Mouse (Mus musculus) heart, embryonic 11.5 days (tissue): Measurements from ENCODE around the gene Zfp866. TPM values are rescaled to one million over a fixed set of nuclear protein-coding genes. Genes with fewer than 3 reads are reported as not detected.
A peak's percentile ranks its signal among the peaks of the same experiment; 100 is the strongest.

Experiments
- ATAC-seq: fragments of 200-750 bp; cut with Nextera tagmentation; replicated peaks from 2 replicates; pipeline ENCODE4 v1.8.0; 2017; ENCODE audit warnings: moderate library complexity; ENCODE audit not compliant: insufficient number of reproducible peaks, low FRiP score, low TSS enrichment
- H3K27ac ChIP-seq: fragments of 300-500 bp; sonication (generic); 2 replicates; pipeline ENCODE4 v1.5.1; 2014; ENCODE audit warnings: mild to moderate bottlenecking, low read depth, low read length
- H3K27me3 ChIP-seq: fragments of 300-500 bp; sonication (generic); 2 replicates; pipeline ENCODE4 v1.6.1; 2014; ENCODE audit warnings: mild to moderate bottlenecking, low read length, mixed read lengths; ENCODE audit not compliant: control insufficient read depth, insufficient read depth
- H3K36me3 ChIP-seq: fragments of 300-500 bp; sonication (generic); 2 replicates; pipeline ENCODE4 v1.6.1; 2014; ENCODE audit warnings: mild to moderate bottlenecking, low read length, moderate library complexity, mixed read lengths; ENCODE audit not compliant: control insufficient read depth, insufficient read depth
- H3K4me1 ChIP-seq: fragments of 300-500 bp; sonication (generic); 2 replicates; pipeline ENCODE4 v1.6.1; 2014; ENCODE audit warnings: low read length; ENCODE audit not compliant: control insufficient read depth, insufficient read depth
- H3K4me2 ChIP-seq: fragments of 300-500 bp; sonication (generic); 2 replicates; pipeline ENCODE4 v1.6.1; 2014; ENCODE audit warnings: mild to moderate bottlenecking, moderate library complexity
- H3K4me3 ChIP-seq: fragments of 300-500 bp; sonication (generic); 2 replicates; pipeline ENCODE4 v1.5.1; 2014; ENCODE audit warnings: low read depth, low read length
- H3K9ac ChIP-seq: fragments of 300-500 bp; sonication (generic); 2 replicates; pipeline ENCODE4 v1.6.1; 2014; ENCODE audit warnings: mild to moderate bottlenecking, low read depth, low read length, moderate library complexity
- H3K9me3 ChIP-seq: fragments of 300-500 bp; sonication (generic); replicated peaks from 2 replicates; pipeline ENCODE4 v1.6.1; 2016; ENCODE audit warnings: low read length; ENCODE audit not compliant: control insufficient read depth
- WGBS: fragments of 180-500 bp; shearing (Covaris S2); extraction: QIAGEN DNeasy Blood & Tissue Kit; methylation state at CpG from one replicate; pipeline ENCODE4 v1.1.7; 2014; ENCODE audit not compliant: insufficient replicate concordance; 5-methylcytosine and 5-hydroxymethylcytosine counted together
- polyA plus RNA-seq: library from polyadenylated mRNA; unstranded; fragments of >200 nt; fragmentation: Nextera tagmentation; extraction: Ambion mirVana; gene quantifications from 2 replicates; pipeline ENCODE4 v1.2.1, GENCODE M21; 2014

Zfp866 gene
- 19.1 and 20.0 TPM in 2 replicates for polyA plus RNA-seq

- Histone ChIP-seq H3K4me2 (peak within 1 kb of the TSS; percentile 78), H3K9me3 (no peaks in the 10 kb centered on the region), H3K4me1 (peaks cover 11% of the 10 kb centered on the region), H3K4me3 (peak within 1 kb of the TSS; percentile 93), H3K27me3 (no peaks in the 10 kb centered on the region), H3K36me3 (peaks cover 11% of the 10 kb centered on the region), H3K27ac (peak within 1 kb of the TSS; percentile 91), H3K9ac (peak within 1 kb of the TSS; percentile 84)
- peak; percentile 90 for ATAC-seq
- WGBS: under 1% methylated on average over 38 of the region's 38 CpGs
Measured at GRCm38 (mm10) chr8:69790773-69791367, at the start of gene Zfp866, which contains the start of gene Atp13a1. TSS of gene Zfp866 (minus strand) at chr8:69791178. TSS of gene Atp13a1 (plus strand) at chr8:69791163.

DNA sequence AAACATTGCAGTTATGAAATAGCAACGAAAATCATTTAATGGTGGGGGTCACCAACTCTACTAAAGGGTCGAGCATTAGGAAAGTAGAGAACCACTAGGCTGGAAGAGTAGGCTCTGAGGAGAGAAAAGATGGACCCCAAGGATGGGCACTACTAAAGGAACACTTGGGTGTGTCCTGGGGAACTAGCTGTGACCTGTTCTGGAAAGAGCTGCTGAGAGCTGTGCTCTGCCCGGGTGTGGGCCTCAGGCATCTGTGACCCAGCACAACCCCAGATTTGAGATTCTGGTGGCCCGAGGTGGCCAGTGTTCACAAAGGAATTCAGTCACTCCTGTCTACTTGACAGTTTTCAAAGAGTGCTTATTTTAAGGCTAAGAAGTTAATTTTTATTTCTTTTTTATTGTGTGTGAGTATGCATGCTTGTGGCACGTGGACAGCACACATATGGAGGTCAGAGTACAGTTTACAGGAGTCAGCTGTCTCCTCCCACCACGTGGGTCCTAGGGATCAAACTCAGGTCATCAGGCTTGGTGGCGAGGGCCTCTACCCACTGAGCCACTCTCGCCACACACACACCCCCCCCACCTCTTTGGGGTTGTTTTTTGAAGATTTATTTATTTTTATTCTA lies 46.2 kb upstream of the Zfp866 start:
- H3K27me3 ChIP-seq: no peaks in the 10 kb centered on the region
- 64% methylated on average over 8 of the region's 8 CpGs for WGBS
- H3K9me3 ChIP-seq: no peaks in the 10 kb centered on the region
- no peak for ATAC-seq
- no peak overlapping the region for H3K4me3 ChIP-seq
- H3K27ac ChIP-seq: no peak overlapping the region
- H3K9ac ChIP-seq: no peak overlapping the region
- peaks cover 5% of the 10 kb centered on the region; the same call in 1 of the 2 replicates for H3K4me1 ChIP-seq
- H3K4me2 ChIP-seq: no peak overlapping the region
- no peaks in the 10 kb centered on the region for H3K36me3 ChIP-seq

DNA sequence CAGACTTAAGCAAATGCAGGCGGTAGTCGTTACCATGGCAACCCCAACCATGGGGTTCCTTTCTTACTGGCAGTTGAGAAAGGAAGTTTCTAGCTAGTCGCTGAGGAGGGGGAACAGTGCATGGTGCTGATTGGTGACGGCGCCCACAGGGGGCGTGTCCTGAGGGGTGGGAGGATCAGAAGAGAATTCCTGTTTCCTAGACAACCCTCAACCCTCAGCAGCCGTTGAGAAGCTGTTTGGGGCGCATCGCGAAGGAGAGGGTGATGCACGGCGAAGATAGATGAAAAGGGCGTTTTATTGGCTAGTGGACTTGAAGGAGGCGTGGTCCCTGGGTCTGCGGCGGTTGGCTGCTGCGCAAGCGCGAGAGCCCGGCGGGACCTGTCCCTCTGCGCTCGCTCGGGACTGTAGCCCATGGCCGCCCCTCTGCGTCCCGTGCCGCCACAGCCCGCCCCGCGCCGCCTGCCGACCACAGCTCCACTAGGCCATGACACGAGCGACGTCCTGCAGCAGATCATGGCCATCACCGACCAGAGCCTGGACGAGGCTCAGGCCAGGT lies 41.4 kb upstream of the Zfp866 start, which contains the start of gene Pbx4:
TSS of gene Pbx4 (plus strand) at position 194 of the 556 bp plus-strand sequence.
- H3K27ac ChIP-seq: no peak within 1 kb of the TSS
- peak; percentile 84 for ATAC-seq

GRCm38 (mm10) chr8:69826371-69826770 lies 35.4 kb upstream of the Zfp866 start:
- Histone ChIP-seq H3K27ac (no peak overlapping the region), H3K9ac (no peak overlapping the region), H3K9me3 (no peaks in the 10 kb centered on the region), H3K4me3 (no peak overlapping the region), H3K27me3 (no peaks in the 10 kb centered on the region), H3K36me3 (0 out of 2 replicates have a peak, but pooled peaks cover 2% of the 10 kb centered on the region), H3K4me1 (peaks cover 7% of the 10 kb centered on the region; the same call in 1 of the 2 replicates), H3K4me2 (no peak overlapping the region)
- ATAC-seq: no peak
- 88% methylated on average over 12 of the region's 12 CpGs for WGBS

More for the DNA sequence above, 41.4 kb upstream of the Zfp866 start, which contains the start of gene Pbx4:
- peaks cover 5% of the 10 kb centered on the region; the same call in 1 of the 2 replicates for H3K4me1 ChIP-seq
- WGBS: under 1% methylated on average over 38 of the region's 38 CpGs
- H3K9ac ChIP-seq: peak within 1 kb of the TSS; percentile 70
- no peaks in the 10 kb centered on the region for H3K9me3 ChIP-seq
- H3K4me2 ChIP-seq: peak within 1 kb of the TSS; percentile 94
- no peaks in the 10 kb centered on the region for H3K27me3 ChIP-seq
- peak within 1 kb of the TSS; percentile 62 for H3K4me3 ChIP-seq
- H3K36me3 ChIP-seq: no peaks in the 10 kb centered on the region

GRCm38 (mm10) chr8:69822386-69823191 lies 31.6 kb upstream of the Zfp866 start, which contains the start of gene Lpar2:
TSS of gene Lpar2 (plus strand) at chr8:69822429.
- H3K9ac ChIP-seq: peak within 1 kb of the TSS; percentile 74
- no peaks in the 10 kb centered on the region for H3K27me3 ChIP-seq
- peak within 1 kb of the TSS; percentile 36; the same call in 1 of the 2 replicates for H3K27ac ChIP-seq

DNA sequence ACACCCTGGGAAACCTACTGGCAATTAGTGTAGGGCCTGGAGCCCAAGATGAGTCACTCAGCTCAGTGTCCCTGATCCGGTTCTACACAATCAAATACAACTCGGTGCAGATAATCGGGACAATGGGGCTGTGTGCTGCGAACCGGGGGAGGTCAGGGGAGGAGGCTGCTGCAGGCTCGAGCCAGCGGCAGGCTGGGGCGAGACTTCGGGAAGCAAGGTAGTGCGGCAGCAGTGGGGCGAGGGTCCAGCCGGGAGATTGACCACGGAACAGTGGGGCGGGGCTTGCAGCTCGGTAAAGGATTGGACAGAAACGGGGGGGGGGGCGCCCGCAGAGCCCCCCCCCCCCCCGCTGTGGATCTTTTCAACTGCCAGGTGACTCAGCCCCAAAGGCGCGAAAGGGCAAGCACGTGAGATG lies 31.0 kb upstream of the Zfp866 start:
- no peaks in the 10 kb centered on the region for H3K9me3 ChIP-seq
- H3K36me3 ChIP-seq: 0 out of 2 replicates have a peak, but pooled peaks cover 4% of the 10 kb centered on the region
- 0% methylated on average over 15 of the region's 22 CpGs for WGBS
- H3K4me3 ChIP-seq: peak overlapping the region; percentile 51
- ATAC-seq: 0 out of 2 replicates have a peak, but pooled peaks have one; percentile 12
- no peak overlapping the region for H3K27ac ChIP-seq
- H3K4me2 ChIP-seq: peak overlapping the region; percentile 88
- H3K9ac ChIP-seq: peak overlapping the region; percentile 74
- no peaks in the 10 kb centered on the region for H3K27me3 ChIP-seq
- peaks cover 7% of the 10 kb centered on the region; the same call in 1 of the 2 replicates for H3K4me1 ChIP-seq

More at GRCm38 (mm10) chr8:69822386-69823191, 31.6 kb upstream of the Zfp866 start, which contains the start of gene Lpar2:
- Histone ChIP-seq H3K4me2 (peak within 1 kb of the TSS; percentile 88), H3K4me3 (peak within 1 kb of the TSS; percentile 51), H3K36me3 (0 out of 2 replicates have a peak, but pooled peaks cover 4% of the 10 kb centered on the region), H3K9me3 (no peaks in the 10 kb centered on the region), H3K4me1 (peaks cover 7% of the 10 kb centered on the region; the same call in 1 of the 2 replicates)
- ATAC-seq: peak; percentile 76
- WGBS: 5% methylated on average over 25 of the region's 35 CpGs

- no peak overlapping the region for H3K27ac ChIP-seq
- no peak overlapping the region for H3K9ac ChIP-seq
- H3K9me3 ChIP-seq: no peaks in the 10 kb centered on the region
- H3K36me3 ChIP-seq: 0 out of 2 replicates have a peak, but pooled peaks cover 4% of the 10 kb centered on the region
- WGBS: 67% methylated on average over 9 of the region's 9 CpGs
- no peak for ATAC-seq
- H3K4me3 ChIP-seq: no peak overlapping the region
- no peaks in the 10 kb centered on the region for H3K27me3 ChIP-seq
- H3K4me2 ChIP-seq: no peak overlapping the region
- H3K4me1 ChIP-seq: peaks cover 13% of the 10 kb centered on the region; the same call in 1 of the 2 replicates
Measured at GRCm38 (mm10) chr8:69820466-69820865, 29.5 kb upstream of the Zfp866 start.

DNA sequence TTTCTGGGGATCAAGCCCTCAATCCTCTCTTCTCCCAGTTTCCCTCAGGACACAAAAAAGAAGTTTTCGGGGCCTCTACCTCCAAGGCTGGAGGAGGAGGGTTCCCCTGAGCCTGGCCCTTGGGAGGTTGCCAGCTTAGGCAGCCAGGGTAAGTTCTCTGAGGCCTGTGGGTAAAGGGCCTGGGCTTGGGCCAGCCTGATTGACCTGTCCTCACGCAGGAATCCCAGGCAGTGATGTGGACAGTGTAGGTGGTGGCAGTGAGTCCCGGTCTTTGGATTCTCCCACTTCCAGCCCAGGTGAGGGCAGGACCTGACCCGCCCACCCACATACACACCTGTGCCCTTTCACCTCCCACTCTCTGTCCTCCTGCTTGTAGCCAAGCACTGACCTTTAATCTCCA lies 24.4 kb upstream of the Zfp866 start:
- no peak for ATAC-seq
- H3K36me3 ChIP-seq: peaks cover 17% of the 10 kb centered on the region
- H3K4me3 ChIP-seq: no peak overlapping the region
- no peak overlapping the region for H3K9ac ChIP-seq
- no peaks in the 10 kb centered on the region for H3K27me3 ChIP-seq
- H3K4me2 ChIP-seq: no peak overlapping the region
- 84% methylated on average over 4 of the region's 4 CpGs for WGBS
- H3K9me3 ChIP-seq: no peaks in the 10 kb centered on the region
- H3K27ac ChIP-seq: no peak overlapping the region
- H3K4me1 ChIP-seq: peaks cover 6% of the 10 kb centered on the region; the same call in 1 of the 2 replicates
